Mouse (Mus musculus): ENCODE measurements around the gene Cic. TPM values are rescaled to one million over a fixed set of nuclear protein-coding genes. Genes with fewer than 3 reads are reported as not detected.

The Cic gene
- polyA plus RNA-seq, 1 experiment from 2014 or later = 27.4 TPM

DNA sequence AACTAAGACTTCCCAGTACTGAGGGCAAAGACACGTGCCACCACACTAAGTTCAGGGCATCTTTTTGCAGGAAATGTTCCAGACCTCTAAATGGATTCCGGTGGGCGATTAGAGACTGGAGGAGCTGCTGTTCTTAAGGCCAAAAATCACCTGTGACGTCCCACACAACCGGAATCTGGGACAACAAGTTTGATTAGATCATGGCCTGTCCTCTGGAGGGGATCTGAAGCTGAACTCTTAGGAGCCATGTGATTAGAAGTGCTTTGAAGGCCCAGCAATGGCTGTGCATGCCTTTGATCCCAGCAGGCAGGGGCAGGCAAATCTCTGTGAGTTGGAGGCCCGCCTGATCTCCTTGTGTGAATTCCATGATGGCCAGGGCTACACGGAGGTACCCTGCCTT is 26.9 kb upstream of the Cic start:
- 66% methylated on average over 7 of the region's 7 CpGs for WGBS
- Histone ChIP-seq H3K27ac (ENCODE audit: low read length) (no peak overlapping the region), H3K9ac (ENCODE audit: low read length) (no peak overlapping the region), H3K4me3 (replicated peaks; ENCODE audit: low read length) (no peak overlapping the region), H3K36me3 (ENCODE audit: control insufficient read depth, insufficient read depth, low read length) (peaks cover 8% of the 10 kb centered on the region; the same call in 1 of the 2 replicates), H3K4me1 (ENCODE audit: control insufficient read depth, insufficient read depth, low read length) (peaks cover 23% of the 10 kb centered on the region), H3K4me2 (ENCODE audit: low read depth, low read length) (no peak overlapping the region), H3K9me3 (replicated peaks; ENCODE audit: control insufficient read depth, low read length) (no peaks in the 10 kb centered on the region), H3K27me3 (ENCODE audit: control insufficient read depth, insufficient read depth, low read length) (no peaks in the 10 kb centered on the region)
- no peak for ATAC-seq (ENCODE audit: insufficient read depth, low FRiP score)

GRCm38 (mm10) chr7:25241062-25241461 is 26.4 kb upstream of the Cic start:
- ATAC-seq (ENCODE audit: insufficient read depth, low FRiP score) = no peak
- H3K27me3 ChIP-seq (ENCODE audit: control insufficient read depth, insufficient read depth, low read length) = no peaks in the 10 kb centered on the region

DNA sequence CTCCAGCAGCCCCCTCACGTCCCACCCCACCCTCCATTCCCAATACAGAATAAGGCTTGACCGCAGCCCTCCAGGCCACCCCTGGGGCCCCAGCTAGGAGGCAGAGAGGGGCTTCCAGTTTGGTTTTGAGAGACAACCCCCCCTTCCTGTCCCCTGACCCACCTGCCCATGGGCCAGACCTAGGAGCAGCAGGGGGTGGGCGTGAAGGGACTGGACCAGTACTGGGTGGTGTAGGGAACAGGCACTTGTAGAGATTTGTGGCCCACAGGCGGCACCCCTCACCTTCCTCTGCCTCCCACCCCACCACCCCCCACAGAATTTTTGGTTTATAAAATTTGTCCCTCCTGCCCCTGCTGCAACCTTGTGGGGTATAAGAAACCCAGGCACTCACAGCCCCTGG is 24.1 kb upstream of the Cic start:
- Histone ChIP-seq H3K9me3 (replicated peaks; ENCODE audit: control insufficient read depth, low read length) (no peaks in the 10 kb centered on the region), H3K27me3 (ENCODE audit: control insufficient read depth, insufficient read depth, low read length) (no peaks in the 10 kb centered on the region), H3K36me3 (ENCODE audit: control insufficient read depth, insufficient read depth, low read length) (peaks cover 14% of the 10 kb centered on the region; the same call in 1 of the 2 replicates), H3K4me2 (ENCODE audit: low read depth, low read length) (no peak overlapping the region), H3K9ac (ENCODE audit: low read length) (no peak overlapping the region), H3K27ac (ENCODE audit: low read length) (no peak overlapping the region), H3K4me3 (replicated peaks; ENCODE audit: low read length) (no peak overlapping the region), H3K4me1 (ENCODE audit: control insufficient read depth, insufficient read depth, low read length) (peaks cover 37% of the 10 kb centered on the region)
- WGBS = 97% methylated on average over 4 of the region's 4 CpGs
- no peak for ATAC-seq (ENCODE audit: insufficient read depth, low FRiP score)

More at GRCm38 (mm10) chr7:25241062-25241461, 26.4 kb upstream of the Cic start:
- Histone ChIP-seq H3K4me2 (ENCODE audit: low read depth, low read length) (no peak overlapping the region), H3K4me1 (ENCODE audit: control insufficient read depth, insufficient read depth, low read length) (peaks cover 23% of the 10 kb centered on the region), H3K9me3 (replicated peaks; ENCODE audit: control insufficient read depth, low read length) (no peaks in the 10 kb centered on the region), H3K27ac (ENCODE audit: low read length) (no peak overlapping the region), H3K4me3 (replicated peaks; ENCODE audit: low read length) (no peak overlapping the region), H3K9ac (ENCODE audit: low read length) (no peak overlapping the region), H3K36me3 (ENCODE audit: control insufficient read depth, insufficient read depth, low read length) (peaks cover 13% of the 10 kb centered on the region; the same call in 1 of the 2 replicates)
- WGBS = 31% methylated on average over 2 of the region's 2 CpGs

GRCm38 (mm10) chr7:25244562-25245369 is 22.7 kb upstream of the Cic start:
- peaks cover 35% of the 10 kb centered on the region for H3K4me1 ChIP-seq (ENCODE audit: control insufficient read depth, insufficient read depth, low read length)
- no peak overlapping the region for H3K27ac ChIP-seq (ENCODE audit: low read length)
- no peaks in the 10 kb centered on the region for H3K27me3 ChIP-seq (ENCODE audit: control insufficient read depth, insufficient read depth, low read length)
- H3K4me3 ChIP-seq (replicated peaks; ENCODE audit: low read length) = no peak overlapping the region
- WGBS = 86% methylated on average over 30 of the region's 30 CpGs
- H3K36me3 ChIP-seq (ENCODE audit: control insufficient read depth, insufficient read depth, low read length) = peaks cover 14% of the 10 kb centered on the region; the same call in 1 of the 2 replicates
- H3K9ac ChIP-seq (ENCODE audit: low read length) = no peak overlapping the region
- ATAC-seq (ENCODE audit: insufficient read depth, low FRiP score) = no peak
- H3K4me2 ChIP-seq (ENCODE audit: low read depth, low read length) = no peak overlapping the region
- no peaks in the 10 kb centered on the region for H3K9me3 ChIP-seq (replicated peaks; ENCODE audit: control insufficient read depth, low read length)

DNA sequence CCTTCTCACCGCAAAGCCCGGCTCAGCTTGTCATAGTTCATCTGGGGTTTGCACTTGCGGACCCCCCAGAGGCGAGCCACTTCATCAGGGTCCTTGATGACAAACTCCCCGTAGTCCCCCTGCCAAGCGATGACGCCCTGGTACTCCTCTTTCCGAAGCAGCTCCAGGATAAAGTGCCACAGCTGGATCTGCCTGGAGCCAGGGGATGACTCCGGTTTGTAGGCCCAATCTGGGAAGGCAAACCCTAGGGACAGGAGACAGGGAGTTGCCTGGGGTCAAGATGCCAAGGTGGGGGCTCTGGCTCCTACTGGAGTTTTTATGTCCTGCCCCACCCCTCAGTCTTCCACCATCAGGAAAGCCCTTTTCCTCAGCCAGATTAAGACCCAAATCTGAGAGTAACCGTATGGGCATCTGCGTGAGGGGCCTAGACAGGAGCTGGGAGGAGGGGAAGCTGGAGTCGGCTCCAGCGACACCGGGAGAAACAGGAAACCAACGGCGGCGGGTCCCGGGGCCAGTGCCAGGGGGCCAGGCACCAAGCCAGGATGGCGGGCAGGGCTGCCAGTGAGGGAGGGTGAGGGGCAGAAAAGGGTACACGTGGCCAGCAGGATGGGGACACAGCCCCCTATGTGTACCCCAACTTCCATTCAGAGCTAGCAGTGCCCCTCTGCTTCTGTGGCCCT is 21.3 kb upstream of the Cic start:
- 43% methylated on average over 20 of the region's 20 CpGs for WGBS
- no peaks in the 10 kb centered on the region for H3K9me3 ChIP-seq (replicated peaks; ENCODE audit: control insufficient read depth, low read length)
- peaks cover 34% of the 10 kb centered on the region for H3K4me1 ChIP-seq (ENCODE audit: control insufficient read depth, insufficient read depth, low read length)
- no peak for ATAC-seq (ENCODE audit: insufficient read depth, low FRiP score)
- no peaks in the 10 kb centered on the region for H3K27me3 ChIP-seq (ENCODE audit: control insufficient read depth, insufficient read depth, low read length)
- peaks cover 14% of the 10 kb centered on the region; the same call in 1 of the 2 replicates for H3K36me3 ChIP-seq (ENCODE audit: control insufficient read depth, insufficient read depth, low read length)
- H3K9ac ChIP-seq (ENCODE audit: low read length) = peak overlapping the region; percentile 89
- peak overlapping the region; percentile 99 for H3K27ac ChIP-seq (ENCODE audit: low read length)
- peak overlapping the region; percentile 75 for H3K4me3 ChIP-seq (replicated peaks; ENCODE audit: low read length)
- peak overlapping the region; percentile 93 for H3K4me2 ChIP-seq (ENCODE audit: low read depth, low read length)

- WGBS = 24% methylated on average over 4 of the region's 4 CpGs
- H3K4me2 ChIP-seq (ENCODE audit: low read depth, low read length) = peak overlapping the region; percentile 93
- H3K4me1 ChIP-seq (ENCODE audit: control insufficient read depth, insufficient read depth, low read length) = peaks cover 37% of the 10 kb centered on the region
- peak overlapping the region; percentile 99 for H3K27ac ChIP-seq (ENCODE audit: low read length)
- no peaks in the 10 kb centered on the region for H3K27me3 ChIP-seq (ENCODE audit: control insufficient read depth, insufficient read depth, low read length)
- H3K36me3 ChIP-seq (ENCODE audit: control insufficient read depth, insufficient read depth, low read length) = peaks cover 14% of the 10 kb centered on the region; the same call in 1 of the 2 replicates
- H3K9ac ChIP-seq (ENCODE audit: low read length) = peak overlapping the region; percentile 89
- H3K4me3 ChIP-seq (replicated peaks; ENCODE audit: low read length) = peak overlapping the region; percentile 75
- no peaks in the 10 kb centered on the region for H3K9me3 ChIP-seq (replicated peaks; ENCODE audit: control insufficient read depth, low read length)
- no peak for ATAC-seq (ENCODE audit: insufficient read depth, low FRiP score)
Observed at GRCm38 (mm10) chr7:25246759-25247137, 20.8 kb upstream of the Cic start.

- ATAC-seq (ENCODE audit: insufficient read depth, low FRiP score) = no peak
- Histone ChIP-seq H3K4me2 (ENCODE audit: low read depth, low read length) (peak overlapping the region; percentile 93), H3K27me3 (ENCODE audit: control insufficient read depth, insufficient read depth, low read length) (no peaks in the 10 kb centered on the region), H3K27ac (ENCODE audit: low read length) (peak overlapping the region; percentile 99), H3K9ac (ENCODE audit: low read length) (peak overlapping the region; percentile 89), H3K4me1 (ENCODE audit: control insufficient read depth, insufficient read depth, low read length) (peaks cover 40% of the 10 kb centered on the region), H3K9me3 (replicated peaks; ENCODE audit: control insufficient read depth, low read length) (no peaks in the 10 kb centered on the region), H3K36me3 (ENCODE audit: control insufficient read depth, insufficient read depth, low read length) (peaks cover 14% of the 10 kb centered on the region; the same call in 1 of the 2 replicates), H3K4me3 (replicated peaks; ENCODE audit: low read length) (peak overlapping the region; percentile 75)
- 12% methylated on average over 3 of the region's 3 CpGs for WGBS
Observed at GRCm38 (mm10) chr7:25247498-25247897, 20.0 kb upstream of the Cic start.

DNA sequence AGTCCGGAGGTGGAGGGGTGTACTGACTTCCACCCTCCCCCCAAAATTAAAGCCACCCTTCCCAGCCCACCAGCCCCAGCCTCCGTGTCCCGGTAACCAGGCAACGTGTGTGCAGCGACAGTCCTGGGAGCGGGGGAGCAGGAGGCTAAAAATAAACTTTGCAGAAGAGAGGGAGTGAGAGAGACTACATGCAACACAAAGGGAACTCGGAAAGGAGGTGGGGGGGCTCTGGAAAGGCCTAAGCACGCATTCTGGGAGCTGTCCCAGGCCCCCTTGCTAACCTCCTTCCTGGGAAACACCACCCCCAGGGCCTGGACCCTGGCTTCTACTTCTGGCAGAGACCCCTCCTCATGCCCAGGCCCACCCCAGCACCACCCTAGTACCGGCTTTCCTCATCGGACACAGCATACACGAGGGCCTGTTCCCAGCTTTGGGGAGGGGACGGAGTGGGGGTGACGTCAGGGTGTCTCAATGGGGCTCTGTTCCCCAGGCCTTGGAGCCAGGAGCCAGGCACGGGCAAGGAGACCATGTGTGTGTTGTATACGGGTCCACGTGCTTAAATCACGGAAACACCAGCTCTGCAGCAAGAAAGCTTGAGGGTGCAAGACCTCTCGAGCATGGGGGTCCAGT is 19.4 kb upstream of the Cic start:
- Histone ChIP-seq H3K9me3 (replicated peaks; ENCODE audit: control insufficient read depth, low read length) (no peaks in the 10 kb centered on the region), H3K4me3 (replicated peaks; ENCODE audit: low read length) (peak overlapping the region; percentile 75), H3K27me3 (ENCODE audit: control insufficient read depth, insufficient read depth, low read length) (no peaks in the 10 kb centered on the region), H3K4me2 (ENCODE audit: low read depth, low read length) (peak overlapping the region; percentile 93), H3K4me1 (ENCODE audit: control insufficient read depth, insufficient read depth, low read length) (peaks cover 40% of the 10 kb centered on the region), H3K36me3 (ENCODE audit: control insufficient read depth, insufficient read depth, low read length) (peaks cover 14% of the 10 kb centered on the region; the same call in 1 of the 2 replicates), H3K27ac (ENCODE audit: low read length) (peak overlapping the region; percentile 99), H3K9ac (ENCODE audit: low read length) (peak overlapping the region; percentile 89)
- ATAC-seq (ENCODE audit: insufficient read depth, low FRiP score) = 0 out of 2 replicates have a peak, but pooled peaks have one; percentile 0
- WGBS = under 1% methylated on average over 18 of the region's 18 CpGs

Data from stomach, embryonic 16.5 days (tissue).